Mouse (Mus musculus): ENCODE measurements around the gene Gdf15. TPM values are rescaled to one million over a fixed set of nuclear protein-coding genes. Genes with fewer than 3 reads are reported as not detected.

Gene Gdf15
- polyA plus RNA-seq, 1 experiment: 2.5 TPM

DNA sequence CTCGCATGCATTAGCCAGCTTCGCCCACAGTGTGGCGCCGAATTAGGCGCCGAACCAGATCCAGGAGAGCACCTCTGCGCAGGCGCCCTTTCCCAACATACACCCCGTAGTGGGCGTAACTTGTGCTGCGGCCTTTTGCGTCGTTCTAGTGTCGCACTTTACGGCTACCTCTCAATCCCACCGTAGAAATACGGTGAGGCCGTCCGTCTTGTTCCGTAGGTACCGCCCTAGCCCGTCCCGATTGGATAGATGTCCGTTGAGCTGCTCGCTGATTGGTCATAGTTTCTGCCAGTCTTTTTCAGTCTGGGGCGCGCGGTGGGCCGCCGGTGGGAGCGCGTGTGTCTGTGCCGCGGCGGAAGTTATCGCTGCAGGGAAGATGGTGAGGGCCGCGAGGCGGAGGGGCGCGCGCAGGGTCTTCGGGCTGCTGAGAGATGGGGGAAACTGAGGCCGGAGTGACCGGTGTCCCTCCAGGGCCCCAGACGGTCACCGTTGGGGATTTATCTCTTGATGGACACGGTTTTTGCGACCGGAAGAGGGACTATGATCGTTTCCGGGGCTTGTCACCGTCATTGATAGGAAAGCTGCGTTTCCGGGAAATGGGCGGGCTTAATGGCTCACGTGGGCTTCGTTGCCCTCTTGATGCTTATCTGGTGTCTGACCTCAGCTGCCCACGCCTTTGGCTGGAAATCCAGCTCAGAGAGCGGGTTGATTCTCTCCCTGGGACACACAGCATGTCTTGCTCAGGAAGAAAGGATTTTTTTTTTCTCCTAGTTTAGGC, 41.0 kb upstream of the Gdf15 start, which contains the start of gene Lsm4:
Gene Lsm4, plus strand, starts transcription at position 170 of the 778 bp plus-strand sequence.
- peaks cover 66% of the 10 kb centered on the region for H3K4me1 ChIP-seq
- H3K36me3 ChIP-seq (replicated peaks; ENCODE audit: low read length): peaks cover 22% of the 10 kb centered on the region
- no peaks in the 10 kb centered on the region for H3K27me3 ChIP-seq (replicated peaks)
- peaks cover 4% of the 10 kb centered on the region; the same call in 1 of the 2 replicates for H3K9me3 ChIP-seq
- TF ChIP-seq FLI1 (IDR thresholded peaks at IDR 0.05; ENCODE audit: low read length): peak; percentile 90
- TF ChIP-seq GATA1 (IDR thresholded peaks at IDR 0.05; ENCODE audit: borderline replicate concordance, low read length): peak; percentile 64; the same call in 1 of the 3 replicates
- H3K4me3 ChIP-seq (replicated peaks): peak within 1 kb of the TSS; percentile 95

DNA sequence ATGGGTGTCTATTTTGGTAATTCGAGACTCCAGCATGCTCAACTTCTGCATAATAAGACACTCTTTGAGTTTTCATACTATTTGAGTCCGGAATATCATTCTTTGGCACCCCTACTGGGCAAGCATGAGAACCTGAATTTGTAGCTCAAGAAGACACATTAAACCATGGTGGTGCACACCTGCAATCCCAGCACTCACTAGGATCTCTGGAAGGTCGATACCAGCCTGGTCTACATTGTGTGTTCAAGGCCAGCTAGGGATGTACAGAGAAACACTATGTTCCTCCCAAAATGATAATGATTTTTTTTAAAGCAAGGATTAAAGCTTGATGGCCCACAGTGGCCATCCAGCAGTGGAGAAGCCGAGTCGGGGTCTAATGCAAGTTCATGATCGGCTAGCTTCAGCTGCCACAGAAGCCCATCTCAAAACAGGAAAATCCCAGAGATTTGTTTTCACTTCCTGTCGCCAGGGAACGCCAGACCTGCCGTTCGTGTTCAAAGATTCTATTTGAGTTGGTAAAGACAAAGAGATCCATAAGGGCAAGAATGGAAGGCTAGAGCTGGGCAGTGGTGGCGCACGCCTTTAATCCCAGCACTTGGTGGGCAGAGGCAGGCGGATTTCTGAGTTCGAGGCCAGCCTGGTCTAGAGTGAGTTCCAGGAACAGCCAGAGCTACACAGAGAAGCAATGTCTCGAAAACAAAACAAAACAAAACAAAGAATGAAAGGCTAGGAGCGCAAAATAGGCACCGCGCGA, 40.2 kb upstream of the Gdf15 start:
- Histone ChIP-seq H3K9me3 (no peaks in the 10 kb centered on the region), H3K4me3 (replicated peaks) (peak overlapping the region; percentile 95), H3K36me3 (replicated peaks; ENCODE audit: low read length) (peaks cover 14% of the 10 kb centered on the region), H3K4me1 (peaks cover 58% of the 10 kb centered on the region), H3K27me3 (replicated peaks) (no peaks in the 10 kb centered on the region)
- TF ChIP-seq GATA1 (IDR thresholded peaks at IDR 0.05; ENCODE audit: borderline replicate concordance, low read length): no peak
- TF ChIP-seq FLI1 (IDR thresholded peaks at IDR 0.05; ENCODE audit: low read length): no peak

DNA sequence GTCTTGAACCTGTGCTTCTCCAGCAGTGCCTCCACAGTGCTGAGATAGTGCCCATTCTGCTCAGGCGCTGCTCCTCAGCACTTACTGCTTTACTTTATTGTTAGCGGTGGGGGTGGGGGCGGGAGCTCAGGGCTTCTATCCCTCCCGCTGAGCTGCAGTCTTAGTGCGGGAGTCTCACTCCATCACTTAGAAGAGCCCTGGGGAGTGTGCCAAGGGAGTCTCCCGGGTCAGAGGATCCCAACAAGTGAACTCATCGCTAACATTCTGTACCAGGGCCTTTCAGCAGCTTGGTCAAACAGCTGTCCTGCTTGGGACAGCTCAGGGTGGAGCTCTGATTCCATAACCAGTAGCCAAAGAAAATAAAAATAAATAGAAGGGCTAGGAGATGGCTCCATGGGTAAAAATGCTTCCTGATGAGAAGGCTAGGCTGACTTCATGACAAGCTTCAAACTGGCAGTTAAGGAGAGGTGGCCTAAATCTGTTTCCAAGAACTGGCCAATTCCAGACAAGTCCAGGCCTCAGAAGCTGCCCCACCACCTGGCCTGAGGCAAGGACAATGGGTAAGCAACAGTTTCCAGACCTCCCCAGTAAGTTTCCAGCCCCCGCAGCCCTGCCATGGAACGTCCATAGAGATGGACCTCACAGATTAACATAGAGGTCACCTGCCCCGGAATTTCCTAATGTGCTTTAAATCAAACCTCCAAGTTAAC, 39.5 kb upstream of the Gdf15 start:
- H3K9me3 ChIP-seq: no peaks in the 10 kb centered on the region
- TF ChIP-seq FLI1 (IDR thresholded peaks at IDR 0.05; ENCODE audit: low read length): no peak
- no peak for TF ChIP-seq GATA1 (IDR thresholded peaks at IDR 0.05; ENCODE audit: borderline replicate concordance, low read length)
- H3K27me3 ChIP-seq (replicated peaks): no peaks in the 10 kb centered on the region
- H3K4me3 ChIP-seq (replicated peaks): no peak overlapping the region
- H3K4me1 ChIP-seq: peaks cover 55% of the 10 kb centered on the region
- peaks cover 8% of the 10 kb centered on the region for H3K36me3 ChIP-seq (replicated peaks; ENCODE audit: low read length)

DNA sequence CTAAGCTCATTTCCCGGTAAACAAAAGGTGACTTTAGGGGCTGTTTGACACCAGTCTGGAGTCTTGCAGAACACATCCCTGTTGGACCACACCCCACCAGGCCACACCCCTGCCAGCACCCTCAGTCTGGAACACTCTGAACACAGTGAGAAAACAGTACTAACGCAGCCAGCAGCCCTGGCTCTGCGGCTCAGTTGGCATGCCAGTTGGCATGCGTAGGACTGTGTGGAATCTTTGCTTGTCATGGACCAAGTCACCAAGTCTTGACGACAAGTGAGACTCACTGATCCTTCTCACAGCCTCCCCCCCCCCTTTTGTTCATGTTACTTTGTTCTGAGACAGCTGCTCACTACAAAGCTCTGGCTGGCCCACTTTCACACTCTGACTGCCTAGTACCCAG, 34.8 kb upstream of the Gdf15 start:
- no peaks in the 10 kb centered on the region for H3K27me3 ChIP-seq (replicated peaks)
- H3K36me3 ChIP-seq (replicated peaks; ENCODE audit: low read length): no peaks in the 10 kb centered on the region
- H3K4me1 ChIP-seq: peaks cover 24% of the 10 kb centered on the region
- no peak overlapping the region for H3K4me3 ChIP-seq (replicated peaks)
- no peak for TF ChIP-seq FLI1 (IDR thresholded peaks at IDR 0.05; ENCODE audit: low read length)
- TF ChIP-seq GATA1 (IDR thresholded peaks at IDR 0.05; ENCODE audit: borderline replicate concordance, low read length): no peak
- no peaks in the 10 kb centered on the region for H3K9me3 ChIP-seq

DNA sequence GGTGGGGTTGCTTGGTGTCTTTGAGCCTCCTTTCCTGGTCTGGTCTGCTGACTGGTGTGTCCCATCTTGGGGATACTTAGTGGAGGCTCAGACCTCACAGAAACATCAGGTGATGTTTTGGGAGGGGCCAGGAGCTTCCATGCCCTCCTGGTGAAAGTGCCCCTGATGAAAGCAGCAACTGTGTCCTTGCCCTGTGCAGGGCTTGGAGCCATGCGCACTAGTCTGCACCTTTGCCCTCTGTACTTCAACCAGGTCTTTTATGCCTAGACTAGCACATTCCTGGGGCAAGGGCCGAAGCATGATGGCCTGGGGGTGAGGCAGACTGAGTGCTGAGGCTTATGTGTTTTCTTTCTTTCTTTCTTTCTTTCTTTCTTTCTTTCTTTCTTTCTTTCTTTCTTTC, 33.3 kb upstream of the Gdf15 start:
- Histone ChIP-seq H3K4me1 (peaks cover 23% of the 10 kb centered on the region), H3K36me3 (replicated peaks; ENCODE audit: low read length) (no peaks in the 10 kb centered on the region), H3K27me3 (replicated peaks) (no peaks in the 10 kb centered on the region), H3K9me3 (no peaks in the 10 kb centered on the region), H3K4me3 (replicated peaks) (no peak overlapping the region)
- no peak for TF ChIP-seq FLI1 (IDR thresholded peaks at IDR 0.05; ENCODE audit: low read length)
- TF ChIP-seq GATA1 (IDR thresholded peaks at IDR 0.05; ENCODE audit: borderline replicate concordance, low read length): no peak

DNA sequence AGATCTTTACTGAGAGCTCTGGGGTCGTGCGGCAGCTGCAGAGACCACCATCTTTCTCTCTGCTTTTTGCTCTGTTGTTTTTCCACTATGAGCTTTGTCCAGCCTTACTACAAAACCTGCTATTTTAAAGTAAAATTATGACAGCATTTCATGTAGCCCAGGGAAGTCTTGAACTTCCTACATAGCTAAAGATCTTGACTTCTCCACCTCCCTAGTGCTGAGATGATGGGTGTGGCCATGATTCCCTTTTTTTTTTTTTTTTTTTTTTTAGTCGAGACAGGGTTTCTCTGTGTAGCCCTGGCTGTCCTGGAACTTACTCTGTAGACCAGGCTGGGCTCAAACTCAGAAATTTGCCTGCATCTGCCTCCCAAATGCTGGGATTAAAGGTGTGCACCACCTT, 32.4 kb upstream of the Gdf15 start:
- Histone ChIP-seq H3K27me3 (replicated peaks) (no peaks in the 10 kb centered on the region), H3K4me3 (replicated peaks) (no peak overlapping the region), H3K9me3 (no peaks in the 10 kb centered on the region), H3K36me3 (replicated peaks; ENCODE audit: low read length) (no peaks in the 10 kb centered on the region), H3K4me1 (peaks cover 32% of the 10 kb centered on the region)
- TF ChIP-seq GATA1 (IDR thresholded peaks at IDR 0.05; ENCODE audit: borderline replicate concordance, low read length) (no peak), FLI1 (IDR thresholded peaks at IDR 0.05; ENCODE audit: low read length) (no peak)

DNA sequence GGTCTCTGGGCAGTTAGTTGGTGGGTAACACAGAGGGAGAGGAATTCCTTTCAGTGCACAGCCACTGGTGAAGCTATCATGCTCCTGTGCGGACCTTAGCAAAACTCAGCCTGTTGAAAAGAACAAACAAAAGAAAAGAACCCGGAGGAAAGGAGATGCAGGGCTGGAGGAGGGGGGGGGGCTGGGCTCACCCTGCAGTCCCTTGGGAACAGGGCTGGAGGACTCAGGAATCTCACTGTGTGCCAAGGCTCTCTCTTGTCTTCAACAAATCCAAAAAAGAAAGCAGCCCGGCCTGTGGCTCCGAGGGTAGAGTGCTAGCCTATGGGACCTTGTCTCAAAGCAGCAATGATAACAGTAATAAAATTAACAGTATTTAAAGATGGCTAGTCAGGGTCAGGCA, 31.4 kb upstream of the Gdf15 start:
- H3K4me3 ChIP-seq (replicated peaks): no peak overlapping the region
- TF ChIP-seq GATA1 (IDR thresholded peaks at IDR 0.05; ENCODE audit: borderline replicate concordance, low read length): no peak
- no peak for TF ChIP-seq FLI1 (IDR thresholded peaks at IDR 0.05; ENCODE audit: low read length)
- no peaks in the 10 kb centered on the region for H3K9me3 ChIP-seq
- peaks cover 37% of the 10 kb centered on the region for H3K4me1 ChIP-seq
- H3K36me3 ChIP-seq (replicated peaks; ENCODE audit: low read length): no peaks in the 10 kb centered on the region
- no peaks in the 10 kb centered on the region for H3K27me3 ChIP-seq (replicated peaks)

DNA sequence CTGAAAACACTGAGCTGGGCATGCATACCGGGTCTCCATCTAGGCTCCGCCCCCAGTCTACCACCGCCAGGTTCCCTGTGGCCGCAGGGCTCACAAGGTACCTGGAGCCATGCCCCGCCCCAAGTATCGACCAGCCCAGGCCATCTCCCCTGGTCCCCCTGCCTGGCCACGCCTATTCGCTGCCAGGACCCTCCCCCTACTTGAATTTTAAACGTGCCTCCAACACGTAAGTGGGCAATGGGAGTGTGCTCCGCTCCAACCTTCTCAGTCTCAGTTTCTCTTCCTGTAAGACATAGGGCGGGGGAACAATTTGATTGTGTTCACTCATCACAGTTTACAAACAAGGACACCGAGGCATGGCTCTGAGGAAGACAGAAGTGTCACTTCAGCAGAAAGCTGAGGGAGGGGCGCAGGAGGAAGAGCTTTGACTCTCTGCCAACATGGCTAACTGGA, 28.0 kb upstream of the Gdf15 start, which contains the start of gene Pgpep1:
Gene Pgpep1, minus strand, starts transcription at position 116 of the 453 bp plus-strand sequence.
- H3K4me3 ChIP-seq (replicated peaks): peak within 1 kb of the TSS; percentile 99
- peaks cover 44% of the 10 kb centered on the region for H3K4me1 ChIP-seq
- no peaks in the 10 kb centered on the region for H3K27me3 ChIP-seq (replicated peaks)
- H3K36me3 ChIP-seq (replicated peaks; ENCODE audit: low read length): peaks cover 29% of the 10 kb centered on the region
- H3K9me3 ChIP-seq: no peaks in the 10 kb centered on the region
- TF ChIP-seq FLI1 (IDR thresholded peaks at IDR 0.05; ENCODE audit: low read length): no peak
- TF ChIP-seq GATA1 (IDR thresholded peaks at IDR 0.05; ENCODE audit: borderline replicate concordance, low read length): no peak

DNA sequence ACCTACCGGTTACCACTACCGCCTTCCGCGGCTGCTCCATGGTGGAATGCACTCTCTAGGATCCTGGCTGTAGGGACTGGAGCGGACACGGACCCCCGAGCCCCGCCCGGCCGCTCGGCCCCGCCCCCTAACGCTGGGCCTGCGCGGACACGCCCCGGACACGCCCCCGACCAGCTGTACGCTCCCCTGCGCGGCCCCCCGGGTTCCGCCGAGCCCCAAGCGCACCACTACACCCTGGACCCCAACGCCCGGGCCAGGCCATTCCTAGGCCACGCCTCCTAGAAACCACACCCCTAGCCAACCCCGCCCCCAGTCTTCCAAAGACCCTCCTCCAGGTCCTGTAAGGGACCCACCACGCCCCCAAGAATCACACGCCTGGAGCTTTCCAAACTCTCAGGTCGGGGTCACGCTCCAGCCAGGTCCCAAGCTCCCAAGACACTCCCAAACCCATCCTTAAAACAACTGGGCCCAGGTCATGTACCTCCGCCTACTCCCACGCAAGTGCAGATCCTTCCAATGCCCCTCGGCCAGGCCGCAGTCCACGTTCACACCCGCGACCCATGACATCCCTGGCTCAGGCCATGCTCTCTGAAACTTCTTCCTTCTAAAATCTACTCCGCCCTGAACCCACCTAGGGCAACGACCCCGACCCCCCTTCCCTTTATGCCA, 27.5 kb upstream of the Gdf15 start:
- Histone ChIP-seq H3K9me3 (no peaks in the 10 kb centered on the region), H3K36me3 (replicated peaks; ENCODE audit: low read length) (peaks cover 35% of the 10 kb centered on the region), H3K4me3 (replicated peaks) (peak overlapping the region; percentile 99), H3K4me1 (peaks cover 47% of the 10 kb centered on the region), H3K27me3 (replicated peaks) (no peaks in the 10 kb centered on the region)
- TF ChIP-seq GATA1 (IDR thresholded peaks at IDR 0.05; ENCODE audit: borderline replicate concordance, low read length) (no peak), FLI1 (IDR thresholded peaks at IDR 0.05; ENCODE audit: low read length) (no peak)

Measured in megakaryocyte, embryonic 14.5 days (primary cell).